Comparison of ENCODE assay signal across 9 mouse cellular contexts in the genomic region with DNA sequence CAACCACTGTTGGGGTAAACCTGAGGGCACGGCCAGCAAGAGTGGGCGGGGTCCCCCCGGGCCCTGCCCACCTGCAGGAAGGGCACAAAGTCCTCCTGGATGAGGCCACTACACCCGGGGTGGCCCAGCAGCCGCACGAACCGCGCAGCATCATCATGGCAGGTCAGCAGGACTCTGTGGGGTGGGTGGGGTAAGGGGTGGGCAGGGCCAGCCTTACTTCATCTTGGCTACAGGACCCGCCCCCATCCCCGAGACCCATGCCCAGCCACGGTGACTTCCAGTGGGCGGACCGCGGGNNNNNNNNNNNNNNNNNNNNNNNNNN. TPM values are rescaled to one million over a fixed set of nuclear protein-coding genes. Genes with fewer than 3 reads are reported as not detected.
DNase-seq lines count a peak whose midpoint lies in the region; ATAC-seq and TF ChIP-seq lines count a peak whose summit lies in the region.
"Had no signal": no experiment of that assay in that cellular context is flagged by ENCODE, and none has a peak within 500 bp of the region (broad histone marks: within the 10 kb centered on the region; RNA-seq: fewer than 3 reads in every experiment).

No protein-coding gene starts in this region.

- H3K9ac ChIP-seq in forebrain, embryonic 16.5 days (replicated peaks; ENCODE audit: low read depth, low read length), result no peak overlapping the region
- H3K9ac ChIP-seq in intestine, embryonic 15.5 days, result no peak overlapping the region
- H3K9ac ChIP-seq in neural tube, embryonic 12.5 days, result no peak overlapping the region
- H3K9ac ChIP-seq: liver, embryonic 14.5 days had no signal

- H3K4me3 ChIP-seq in forebrain, embryonic 10.5 days, result peak overlapping the region; percentile 26
- H3K4me3 ChIP-seq in forebrain, embryonic 16.5 days (replicated peaks; ENCODE audit: low read length), result no peak overlapping the region
- no peak overlapping the region for H3K4me3 ChIP-seq in lung, adult 2 months (replicated peaks; ENCODE audit: extremely low read depth, low read depth, low read length)
- 0 out of 2 replicates have a peak overlapping the region, but pooled peaks have one; percentile 10 for H3K4me3 ChIP-seq in intestine, embryonic 15.5 days (replicated peaks)
- no peak overlapping the region for H3K4me3 ChIP-seq in neural tube, embryonic 12.5 days

- H3K36me3 ChIP-seq in forebrain, embryonic 10.5 days (replicated peaks), result peaks cover 39% of the 10 kb centered on the region
- H3K36me3 ChIP-seq in forebrain, embryonic 16.5 days (ENCODE audit: control insufficient read depth, insufficient read depth), result peaks cover 35% of the 10 kb centered on the region
- H3K36me3 ChIP-seq in intestine, embryonic 15.5 days, result peaks cover 33% of the 10 kb centered on the region
- H3K36me3 ChIP-seq in neural tube, embryonic 12.5 days, result peaks cover 38% of the 10 kb centered on the region

- DNase-seq in forebrain, embryonic 10.5 days (ENCODE audit: extremely low spot score, low spot score), result peak; percentile 15
- peak; percentile 2 for DNase-seq in lung, postnatal 36 days
- no peak for DNase-seq in lung, adult 2 months
- no peak for DNase-seq in thymus, postnatal 36 days
- no peak for DNase-seq in urinary bladder, adult 2 months (ENCODE audit: low spot score)

- no peaks in the 10 kb centered on the region for H3K4me1 ChIP-seq in forebrain, embryonic 10.5 days
- H3K4me1 ChIP-seq in forebrain, embryonic 16.5 days (replicated peaks; ENCODE audit: control insufficient read depth, insufficient read depth, low read length), result no peaks in the 10 kb centered on the region
- H3K4me1 ChIP-seq in lung, adult 2 months (ENCODE audit: control insufficient read depth, insufficient read depth, low read length), result no peaks in the 10 kb centered on the region
- H3K4me1 ChIP-seq in intestine, embryonic 15.5 days (replicated peaks), result no peaks in the 10 kb centered on the region
- no peaks in the 10 kb centered on the region for H3K4me1 ChIP-seq in neural tube, embryonic 12.5 days

- no peak for TF ChIP-seq POLR2A in lung, adult 2 months (IDR thresholded peaks at IDR 0.05; ENCODE audit: borderline replicate concordance, extremely low read depth, low read depth, low read length)

- 84% methylated on average over 14 of the region's 14 CpGs for whole genome bisulfite sequencing in forebrain, embryonic 10.5 days
- 76% methylated on average over 14 of the region's 14 CpGs for WGBS in forebrain, embryonic 16.5 days
- WGBS in lung, adult 2 months, result 76% methylated on average over 14 of the region's 14 CpGs
- WGBS in intestine, embryonic 15.5 days, result 63% methylated on average over 14 of the region's 14 CpGs
- WGBS in neural tube, embryonic 12.5 days, result 79% methylated on average over 14 of the region's 14 CpGs

- ATAC-seq in forebrain, embryonic 16.5 days, result no peak; the same call in 1 of the 2 replicates
- ATAC-seq in intestine, embryonic 15.5 days, result no peak
- ATAC-seq in neural tube, embryonic 12.5 days (ENCODE audit: low FRiP score, low read depth), result peak; percentile 48; the same call in 1 of the 2 replicates

- peaks cover 37% of the 10 kb centered on the region for H3K9me3 ChIP-seq in forebrain, embryonic 10.5 days
- H3K9me3 ChIP-seq in forebrain, embryonic 16.5 days (ENCODE audit: control insufficient read depth, low read length), result peaks cover 27% of the 10 kb centered on the region
- H3K9me3 ChIP-seq in intestine, embryonic 15.5 days, result peaks cover 16% of the 10 kb centered on the region
- H3K9me3 ChIP-seq in neural tube, embryonic 12.5 days, result peaks cover 34% of the 10 kb centered on the region

- H3K4me2 ChIP-seq in forebrain, embryonic 16.5 days (ENCODE audit: low read length), result no peak overlapping the region
- no peak overlapping the region for H3K4me2 ChIP-seq in intestine, embryonic 15.5 days (replicated peaks)
- H3K4me2 ChIP-seq in neural tube, embryonic 12.5 days (replicated peaks), result no peak overlapping the region

- no peaks in the 10 kb centered on the region for H3K27me3 ChIP-seq in forebrain, embryonic 10.5 days (ENCODE audit: poor library complexity, severe bottlenecking)
- no peaks in the 10 kb centered on the region for H3K27me3 ChIP-seq in forebrain, embryonic 16.5 days (replicated peaks; ENCODE audit: control insufficient read depth, insufficient read depth, low read length)
- no peaks in the 10 kb centered on the region for H3K27me3 ChIP-seq in intestine, embryonic 15.5 days (replicated peaks)
- H3K27me3 ChIP-seq in neural tube, embryonic 12.5 days (replicated peaks), result no peaks in the 10 kb centered on the region

- H3K27ac ChIP-seq in forebrain, embryonic 10.5 days, result no peak overlapping the region
- no peak overlapping the region for H3K27ac ChIP-seq in forebrain, embryonic 16.5 days (ENCODE audit: low read length)
- no peak overlapping the region for H3K27ac ChIP-seq in intestine, embryonic 15.5 days
- no peak overlapping the region for H3K27ac ChIP-seq in neural tube, embryonic 12.5 days
- H3K27ac ChIP-seq: liver, embryonic 14.5 days had no signal

- TF ChIP-seq CTCF in lung, adult 2 months (IDR thresholded peaks at IDR 0.05; ENCODE audit: insufficient read depth, low read length), result no peak

RNA-seq across cellular contexts. Expression of gene Ppp2r3d, which starts 36.0 kb away (rescaled TPM):
- 111 and 116 TPM in 2 replicates for polyA plus RNA-seq in forebrain, embryonic 10.5 days (2016; fragmentation: Nextera tagmentation; extraction: Ambion mirVana)
- 146 and 161 TPM in 2 replicates for polyA plus RNA-seq in forebrain, embryonic 16.5 days (2015; fragmentation: Nextera tagmentation; extraction: Ambion mirVana)
- 241 and 301 TPM in 2 replicates for polyA plus RNA-seq in lung, adult 2 months (2012; rRNA removed)
- polyA plus RNA-seq in intestine, embryonic 15.5 days (2015; fragmentation: Nextera tagmentation; extraction: Ambion mirVana), result 135 and 148 TPM in 2 replicates
- polyA plus RNA-seq in neural tube, embryonic 12.5 days (2016; fragmentation: Nextera tagmentation; extraction: Ambion mirVana), result 194 and 199 TPM in 2 replicates
- polyA plus RNA-seq in urinary bladder, adult 2 months (2012; rRNA removed), result 137 and 145 TPM in 2 replicates

RNA-seq across cellular contexts. Expression of gene Gm21836, which starts 52.9 kb away (rescaled TPM):
- polyA plus RNA-seq in forebrain, embryonic 10.5 days (2016; fragmentation: Nextera tagmentation; extraction: Ambion mirVana), result not detected in 2 replicates
- not detected in 2 replicates for polyA plus RNA-seq in forebrain, embryonic 16.5 days (2015; fragmentation: Nextera tagmentation; extraction: Ambion mirVana)
- not detected in 2 replicates for polyA plus RNA-seq in lung, adult 2 months (2012; rRNA removed)
- not detected in 2 replicates for polyA plus RNA-seq in intestine, embryonic 15.5 days (2015; fragmentation: Nextera tagmentation; extraction: Ambion mirVana)
- not detected in 2 replicates for polyA plus RNA-seq in neural tube, embryonic 12.5 days (2016; fragmentation: Nextera tagmentation; extraction: Ambion mirVana)
- polyA plus RNA-seq in urinary bladder, adult 2 months (2012; rRNA removed), result not detected in 2 replicates
- polyA plus RNA-seq: liver, embryonic 14.5 days had no signal

Comparison
In these comparisons a context has a peak if more than half of its experiments do, and no peak if none do; other contexts are left out.
1. DNase-seq: peak in forebrain, embryonic 10.5 days (single experiment) and lung, postnatal 36 days (single experiment); none in lung, adult 2 months (single experiment), thymus, postnatal 36 days (0 of 2) and urinary bladder, adult 2 months (single experiment).
2. H3K4me3 ChIP-seq: peak in forebrain, embryonic 10.5 days (single experiment) and intestine, embryonic 15.5 days (single experiment); none in forebrain, embryonic 16.5 days (single experiment), lung, adult 2 months (single experiment) and neural tube, embryonic 12.5 days (single experiment).